Mouse (Mus musculus) embryonic facial prominence, embryonic 12.5 days (tissue): ENCODE results near the gene Tmem59l. TPM values are rescaled to one million over a fixed set of nuclear protein-coding genes. Genes with fewer than 3 reads are reported as not detected.
"Not testable (repeated sequence)": the region's sequence is repeated elsewhere in the genome, so short reads cannot be mapped to it uniquely, and the experiment has no call there.

ENCODE experiments used
- ATAC-seq: fragments of 200-750 bp; cut with Nextera tagmentation; 2 replicates; pipeline ENCODE4 v1.8.0; 2017; ENCODE audit not compliant: insufficient number of reproducible peaks, insufficient read depth, low FRiP score, low TSS enrichment
- H3K27ac ChIP-seq: fragments of 300-500 bp; sonication (generic); 2 replicates; pipeline ENCODE4 v1.5.1; 2016; ENCODE audit warnings: mild to moderate bottlenecking
- H3K27me3 ChIP-seq: fragments of 300-500 bp; sonication (generic); 2 replicates; pipeline ENCODE4 v1.6.1; 2016; ENCODE audit warnings: mild to moderate bottlenecking, moderate library complexity
- H3K36me3 ChIP-seq: fragments of 300-500 bp; sonication (generic); 2 replicates; pipeline ENCODE4 v1.6.1; 2016; ENCODE audit warnings: mild to moderate bottlenecking
- H3K4me1 ChIP-seq: fragments of 300-500 bp; sonication (generic); 2 replicates; pipeline ENCODE4 v1.6.1; 2016
- H3K4me2 ChIP-seq: fragments of 300-500 bp; sonication (generic); replicated peaks from 2 replicates; pipeline ENCODE4 v1.6.1; 2016; ENCODE audit warnings: mild to moderate bottlenecking, moderate library complexity
- H3K4me3 ChIP-seq: fragments of 300-500 bp; sonication (generic); 2 replicates; pipeline ENCODE4 v1.5.1; 2016; ENCODE audit warnings: mild to moderate bottlenecking
- H3K9ac ChIP-seq: fragments of 300-500 bp; sonication (generic); 2 replicates; pipeline ENCODE4 v1.6.1; 2016; ENCODE audit warnings: mild to moderate bottlenecking, moderate library complexity
- H3K9me3 ChIP-seq: fragments of 300-500 bp; sonication (generic); 2 replicates; pipeline ENCODE4 v1.6.1; 2016; ENCODE audit warnings: mild to moderate bottlenecking, moderate library complexity
- WGBS: fragments of 180-500 bp; shearing (Covaris S2); methylation state at CpG from one replicate; pipeline ENCODE4 v1.1.7; 2016; 5-methylcytosine and 5-hydroxymethylcytosine counted together
- polyA plus RNA-seq: library from polyadenylated mRNA; unstranded; fragments of >200 nt; fragmentation: Nextera tagmentation; extraction: Ambion mirVana; gene quantifications from 2 replicates; pipeline ENCODE4 v1.2.1, GENCODE M21; 2016

The Tmem59l gene
- polyA plus RNA-seq, 1 experiment from 2014 or later, result 27.1 TPM

DNA sequence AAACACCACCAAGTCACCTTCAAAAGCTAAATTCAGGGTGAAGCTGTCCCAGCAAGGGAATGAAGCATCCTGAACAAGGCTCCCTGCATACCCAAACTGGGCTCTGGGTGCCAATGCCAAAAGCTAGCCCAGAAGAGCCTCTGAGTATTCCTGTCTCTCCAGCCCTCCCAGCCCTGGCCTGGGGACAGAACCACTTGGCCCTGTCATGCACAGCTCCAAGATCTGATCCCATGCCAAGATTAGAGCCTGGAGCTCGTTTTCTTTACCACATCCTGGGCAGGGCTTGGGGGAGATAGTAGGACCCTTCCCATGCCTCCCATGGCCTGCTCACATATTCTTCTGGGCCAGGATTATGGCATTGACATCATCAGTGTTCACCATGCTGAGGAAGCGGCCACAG is 32.4 kb upstream of the Tmem59l start:
- WGBS, result 61% methylated on average over 2 of the region's 2 CpGs
- no peaks in the 10 kb centered on the region for H3K9me3 ChIP-seq
- ATAC-seq, result no peak
- no peak overlapping the region for H3K4me2 ChIP-seq
- peaks cover 23% of the 10 kb centered on the region for H3K36me3 ChIP-seq
- no peak overlapping the region for H3K9ac ChIP-seq
- peaks cover 6% of the 10 kb centered on the region for H3K4me1 ChIP-seq
- no peak overlapping the region for H3K27ac ChIP-seq
- H3K27me3 ChIP-seq, result no peaks in the 10 kb centered on the region
- H3K4me3 ChIP-seq, result no peak overlapping the region

DNA sequence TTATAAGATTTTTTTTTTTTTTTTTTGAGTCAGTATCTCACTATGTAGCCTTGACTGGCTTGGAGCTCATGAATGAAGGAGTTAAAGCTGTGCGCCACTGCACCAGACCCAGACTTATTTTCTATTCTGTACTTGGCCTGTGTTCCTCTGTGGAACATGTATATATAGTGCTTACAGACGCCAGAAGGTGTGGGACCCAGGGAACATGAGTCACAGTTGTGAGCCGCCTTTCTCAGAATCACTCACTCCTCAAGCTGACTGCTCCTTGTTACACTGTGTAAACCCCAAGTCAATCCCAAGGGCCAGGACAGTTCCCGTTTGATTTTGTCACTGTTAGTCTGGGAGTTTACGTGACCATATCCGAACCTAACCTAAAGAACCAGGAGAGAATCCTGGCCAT is 31.9 kb upstream of the Tmem59l start:
- H3K27ac ChIP-seq, result no peak overlapping the region
- H3K4me2 ChIP-seq, result no peak overlapping the region
- no peak overlapping the region for H3K4me3 ChIP-seq
- ATAC-seq, result no peak
- 94% methylated on average over 6 of the region's 6 CpGs for WGBS
- peaks cover 6% of the 10 kb centered on the region for H3K4me1 ChIP-seq
- no peak overlapping the region for H3K9ac ChIP-seq
- H3K27me3 ChIP-seq, result no peaks in the 10 kb centered on the region
- H3K9me3 ChIP-seq, result no peaks in the 10 kb centered on the region
- peaks cover 27% of the 10 kb centered on the region for H3K36me3 ChIP-seq

DNA sequence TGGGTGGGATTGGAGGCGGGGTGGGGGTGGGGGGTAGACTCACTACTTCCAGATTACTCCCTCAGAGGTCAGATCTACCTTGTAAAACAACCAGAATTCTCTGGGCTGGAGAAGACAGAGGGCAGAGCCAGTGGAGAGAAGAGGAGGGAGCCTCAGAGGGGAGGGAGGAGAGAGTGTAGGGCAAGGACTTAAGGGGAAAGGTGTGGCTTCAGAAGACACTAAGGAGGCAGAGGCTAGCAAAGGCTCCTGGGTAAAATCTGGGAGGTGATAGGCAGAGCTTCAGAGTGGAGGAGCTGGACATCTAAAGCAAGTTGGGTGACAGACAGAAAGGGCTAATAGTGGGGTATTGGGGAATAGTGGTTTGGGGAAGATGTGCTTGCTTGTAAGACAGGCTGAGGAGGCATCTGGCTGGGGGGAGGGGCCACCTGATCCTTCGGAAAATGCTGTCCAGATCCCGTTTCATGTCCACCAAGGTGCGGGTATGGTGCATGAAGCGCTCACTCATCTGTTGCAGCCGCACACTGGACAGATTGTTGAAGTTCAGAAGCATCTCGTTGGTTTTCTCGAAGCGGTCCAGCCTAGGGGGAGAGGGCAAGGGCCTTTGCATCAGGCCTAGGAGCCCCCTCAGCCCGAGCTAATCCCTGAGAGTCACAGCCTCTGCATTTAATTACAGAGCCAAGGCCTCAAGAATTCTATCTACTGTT is 30.9 kb upstream of the Tmem59l start:
- Histone ChIP-seq H3K4me2 (no peak overlapping the region), H3K36me3 (peaks cover 34% of the 10 kb centered on the region), H3K9ac (no peak overlapping the region), H3K4me1 (peaks cover 6% of the 10 kb centered on the region), H3K4me3 (no peak overlapping the region), H3K27ac (peak overlapping the region; percentile 20; the same call in 1 of the 2 replicates), H3K27me3 (no peaks in the 10 kb centered on the region), H3K9me3 (no peaks in the 10 kb centered on the region)
- 66% methylated on average over 10 of the region's 10 CpGs for WGBS
- ATAC-seq, result no peak

DNA sequence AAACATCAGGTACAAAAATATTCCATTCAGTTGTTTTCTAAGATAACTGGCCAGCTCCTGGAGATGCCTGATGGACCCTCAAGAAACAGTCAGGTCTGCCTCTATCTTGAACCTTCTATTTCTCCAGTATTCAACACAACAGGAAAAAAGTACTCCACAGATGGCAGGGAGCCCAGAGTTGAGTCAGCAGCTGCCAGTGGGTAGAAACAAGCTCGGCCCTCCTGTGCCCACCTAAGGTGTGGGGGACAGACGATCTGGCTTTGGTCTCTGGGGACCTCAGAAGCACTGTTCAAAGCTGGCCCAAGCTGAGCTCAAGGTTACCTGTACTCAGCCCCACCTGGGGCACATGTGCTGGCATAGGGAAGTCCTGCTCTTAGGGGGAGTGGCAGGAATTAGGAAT is 26.3 kb upstream of the Tmem59l start:
- Histone ChIP-seq H3K27me3 (no peaks in the 10 kb centered on the region), H3K4me1 (peaks cover 10% of the 10 kb centered on the region), H3K36me3 (peaks cover 39% of the 10 kb centered on the region), H3K4me2 (no peak overlapping the region), H3K27ac (no peak overlapping the region), H3K9me3 (no peaks in the 10 kb centered on the region), H3K4me3 (no peak overlapping the region), H3K9ac (no peak overlapping the region)
- no peak for ATAC-seq
- 77% methylated on average over 2 of the region's 2 CpGs for WGBS

DNA sequence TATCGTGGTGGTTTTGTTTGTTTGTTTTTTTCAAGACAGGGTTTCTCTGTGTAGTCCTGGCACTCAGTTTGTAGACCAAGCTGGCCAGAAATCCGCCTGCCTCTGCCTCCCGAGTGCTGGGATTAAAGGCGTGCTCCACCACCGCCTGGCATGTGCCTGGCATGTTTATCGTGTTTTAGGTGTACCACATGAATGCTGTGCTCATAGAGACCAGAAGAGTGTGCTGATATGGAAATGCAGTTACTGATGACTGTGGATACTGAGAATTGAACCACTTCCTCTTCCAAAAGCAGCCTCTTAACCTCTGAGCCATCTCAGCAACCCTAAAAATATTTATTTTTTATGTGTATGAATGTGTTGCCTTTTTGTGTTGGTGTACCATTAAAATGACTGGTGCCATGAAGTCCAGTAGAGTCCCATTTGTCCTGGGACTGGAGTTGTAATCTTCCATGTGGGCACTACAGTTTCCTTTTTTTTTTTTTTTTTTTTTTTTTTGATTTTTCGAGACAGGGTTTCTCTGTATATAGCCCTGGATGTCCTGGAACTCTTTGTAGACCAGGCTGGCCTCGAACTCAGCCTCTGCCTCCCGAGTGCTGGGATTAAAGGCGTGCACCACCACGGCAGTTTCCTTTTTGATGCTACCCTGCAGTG is 25.2 kb upstream of the Tmem59l start:
- Histone ChIP-seq H3K4me2 (no peak overlapping the region), H3K27me3 (no peaks in the 10 kb centered on the region), H3K4me1 (peaks cover 11% of the 10 kb centered on the region), H3K9me3 (no peaks in the 10 kb centered on the region), H3K27ac (no peak overlapping the region), H3K9ac (no peak overlapping the region), H3K36me3 (peaks cover 49% of the 10 kb centered on the region), H3K4me3 (no peak overlapping the region)
- no peak for ATAC-seq
- WGBS, result 94% methylated on average over 11 of the region's 11 CpGs

DNA sequence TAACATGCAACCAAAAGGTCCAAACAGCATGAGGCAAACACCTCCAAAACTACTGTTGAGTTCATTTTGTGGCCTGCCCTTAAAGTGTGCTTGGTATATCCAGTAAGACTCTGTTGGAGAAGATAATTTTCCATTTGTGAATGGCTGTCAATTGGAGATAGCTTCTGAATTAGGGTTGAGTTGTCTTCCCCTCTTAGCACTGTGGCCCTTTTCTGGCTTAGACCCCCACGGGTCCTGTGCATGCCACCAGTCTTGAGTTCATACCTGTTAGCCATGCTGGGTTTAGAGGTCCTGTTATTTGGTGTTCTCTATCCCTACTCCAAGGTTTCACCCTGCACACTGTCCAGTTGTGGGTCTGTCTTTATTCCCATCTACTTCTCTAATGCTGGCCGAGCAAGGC is 24.6 kb upstream of the Tmem59l start:
- Histone ChIP-seq H3K9ac (no peak overlapping the region), H3K27me3 (no peaks in the 10 kb centered on the region), H3K9me3 (no peaks in the 10 kb centered on the region), H3K27ac (no peak overlapping the region), H3K36me3 (peaks cover 54% of the 10 kb centered on the region), H3K4me2 (no peak overlapping the region), H3K4me1 (peaks cover 11% of the 10 kb centered on the region), H3K4me3 (no peak overlapping the region)
- ATAC-seq, result no peak
- 93% methylated on average over 2 of the region's 2 CpGs for WGBS

DNA sequence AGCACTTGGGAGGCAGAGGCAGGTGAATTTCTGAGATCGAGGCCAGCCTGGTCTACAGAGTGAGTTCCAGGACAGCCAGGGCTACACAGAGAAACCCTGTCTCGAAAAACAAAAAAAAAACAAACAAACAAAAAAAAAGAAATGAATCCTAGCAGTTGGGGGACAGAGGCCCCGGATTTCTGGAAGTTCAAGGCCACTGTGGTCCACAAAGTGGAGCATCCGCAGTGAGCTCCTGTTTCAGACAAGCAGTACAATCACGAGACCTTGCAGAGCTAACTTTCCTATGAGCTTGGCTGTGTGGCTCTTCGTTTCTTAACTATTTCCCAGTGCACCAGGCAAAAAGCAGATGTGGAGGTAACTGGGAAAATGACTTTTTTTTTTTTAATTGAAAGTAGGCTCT is 24.0 kb upstream of the Tmem59l start:
- not testable (repeated sequence) for H3K9ac ChIP-seq, H3K27me3 ChIP-seq, ATAC-seq, H3K9me3 ChIP-seq
- peak overlapping the region; percentile 95 for H3K4me2 ChIP-seq
- peak overlapping the region; percentile 99 for H3K4me3 ChIP-seq
- WGBS, result 87% methylated on average over 6 of the region's 6 CpGs
- peaks cover 48% of the 10 kb centered on the region for H3K36me3 ChIP-seq
- H3K4me1 ChIP-seq, result peaks cover 11% of the 10 kb centered on the region
- peak overlapping the region; percentile 97; the same call in 1 of the 2 replicates for H3K27ac ChIP-seq

DNA sequence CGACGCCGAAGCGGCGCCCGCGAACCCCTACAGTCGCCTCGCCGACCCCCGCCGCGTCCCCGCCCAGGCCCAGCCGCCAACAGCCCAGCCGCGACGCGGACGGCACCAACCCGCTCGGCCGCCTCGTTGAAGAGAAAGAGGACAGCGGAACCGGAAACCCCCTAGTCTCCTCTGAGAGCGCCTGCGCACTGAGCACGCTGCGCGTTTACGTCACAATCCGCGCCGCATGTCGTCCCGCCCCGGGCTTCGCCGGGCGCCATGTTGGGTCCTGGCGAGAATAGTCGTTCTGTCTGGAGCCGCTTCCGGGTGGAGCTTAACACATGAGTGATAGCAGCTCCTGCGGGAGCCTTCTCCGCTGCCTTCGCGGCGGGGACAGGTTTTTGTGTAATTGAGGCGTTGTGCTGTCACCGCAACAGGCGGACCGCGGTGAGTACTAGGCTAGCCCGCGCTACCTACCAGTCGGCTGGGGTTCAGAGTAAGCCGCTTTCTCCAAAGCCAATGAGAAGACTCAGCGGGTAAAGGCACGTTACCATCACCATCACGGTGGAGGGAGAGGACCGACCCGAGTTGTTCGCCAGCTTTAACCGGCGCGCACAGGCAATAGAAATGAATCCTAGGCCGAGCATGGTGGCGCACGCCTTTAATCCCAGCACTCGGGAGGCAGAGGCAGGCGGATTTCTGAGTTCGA is 23.2 kb upstream of the Tmem59l start, which contains the start of gene Uba52:
Gene Uba52 (minus strand): TSS at position 574 of the 688 bp plus-strand sequence.
- Histone ChIP-seq H3K9ac (peak within 1 kb of the TSS; percentile 98), H3K4me1 (peaks cover 18% of the 10 kb centered on the region), H3K27ac (peak within 1 kb of the TSS; percentile 97), H3K9me3 (no peaks in the 10 kb centered on the region), H3K27me3 (no peaks in the 10 kb centered on the region), H3K4me2 (peak within 1 kb of the TSS; percentile 95), H3K4me3 (peak within 1 kb of the TSS; percentile 99), H3K36me3 (peaks cover 42% of the 10 kb centered on the region)
- WGBS, result 2% methylated on average over 74 of the region's 74 CpGs
- ATAC-seq, result peak; percentile 70

DNA sequence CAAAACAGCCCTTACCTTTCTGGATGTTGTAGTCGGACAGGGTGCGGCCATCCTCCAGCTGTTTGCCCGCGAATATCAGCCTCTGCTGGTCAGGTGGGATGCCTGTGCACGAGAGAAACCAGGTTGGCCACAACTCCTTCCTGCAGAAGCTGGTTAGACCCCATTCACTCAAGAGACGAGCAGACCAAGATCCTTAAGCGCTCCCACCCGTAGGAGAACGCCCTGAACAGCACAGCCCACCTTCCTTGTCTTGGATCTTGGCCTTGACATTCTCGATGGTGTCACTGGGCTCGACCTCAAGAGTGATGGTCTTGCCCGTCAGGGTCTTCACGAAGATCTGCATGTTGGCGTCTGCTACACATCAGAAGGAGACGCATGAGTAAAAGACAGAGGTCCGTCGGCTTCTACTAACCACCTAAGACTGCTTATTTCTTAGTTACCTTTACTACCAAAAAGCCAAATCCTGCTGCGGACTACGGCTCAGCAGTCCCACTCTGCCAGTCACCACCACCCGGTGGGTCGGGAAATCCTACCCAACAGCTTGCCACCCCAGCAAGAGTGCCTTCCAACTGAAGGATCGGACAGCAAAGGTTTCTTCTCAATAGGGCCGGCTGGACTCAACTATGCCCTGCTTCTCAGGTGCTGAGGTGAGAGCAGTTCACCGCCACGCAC is 22.3 kb upstream of the Tmem59l start:
- no peaks in the 10 kb centered on the region for H3K9me3 ChIP-seq
- ATAC-seq, result no peak
- peaks cover 27% of the 10 kb centered on the region for H3K4me1 ChIP-seq
- peak overlapping the region; percentile 97; the same call in 1 of the 2 replicates for H3K27ac ChIP-seq
- no peaks in the 10 kb centered on the region for H3K27me3 ChIP-seq
- H3K4me3 ChIP-seq, result peak overlapping the region; percentile 99
- peak overlapping the region; percentile 95 for H3K4me2 ChIP-seq
- H3K9ac ChIP-seq, result peak overlapping the region; percentile 98
- 10% methylated on average over 25 of the region's 25 CpGs for WGBS
- peaks cover 43% of the 10 kb centered on the region for H3K36me3 ChIP-seq

DNA sequence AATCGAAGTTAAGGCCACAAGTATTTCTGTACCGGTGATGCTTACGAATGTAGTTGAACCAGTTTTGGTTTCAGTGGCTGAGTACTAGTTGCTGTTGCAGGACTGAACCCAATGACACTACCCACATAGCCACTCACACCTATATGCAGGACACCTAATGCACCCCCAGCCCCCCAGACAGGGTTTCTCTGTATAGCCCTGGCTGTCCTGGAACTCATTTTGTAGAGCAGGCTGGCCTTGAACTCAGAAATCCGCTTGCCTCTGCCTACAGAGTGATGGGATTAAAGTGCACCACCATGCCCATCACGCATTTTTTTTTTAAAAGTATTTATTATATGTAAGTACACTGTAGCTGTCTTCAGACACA is 19.9 kb upstream of the Tmem59l start:
- Histone ChIP-seq H3K9ac (peak overlapping the region; percentile 80; the same call in 1 of the 2 replicates), H3K9me3 (no peaks in the 10 kb centered on the region), H3K4me1 (peaks cover 44% of the 10 kb centered on the region), H3K36me3 (peaks cover 27% of the 10 kb centered on the region), H3K4me3 (peak overlapping the region; percentile 68; the same call in 1 of the 2 replicates), H3K27ac (peak overlapping the region; percentile 95), H3K27me3 (peaks cover 9% of the 10 kb centered on the region), H3K4me2 (0 out of 2 replicates have a peak overlapping the region, but pooled peaks have one; percentile 1)
- no peak for ATAC-seq
- 57% methylated on average over 5 of the region's 5 CpGs for WGBS

DNA sequence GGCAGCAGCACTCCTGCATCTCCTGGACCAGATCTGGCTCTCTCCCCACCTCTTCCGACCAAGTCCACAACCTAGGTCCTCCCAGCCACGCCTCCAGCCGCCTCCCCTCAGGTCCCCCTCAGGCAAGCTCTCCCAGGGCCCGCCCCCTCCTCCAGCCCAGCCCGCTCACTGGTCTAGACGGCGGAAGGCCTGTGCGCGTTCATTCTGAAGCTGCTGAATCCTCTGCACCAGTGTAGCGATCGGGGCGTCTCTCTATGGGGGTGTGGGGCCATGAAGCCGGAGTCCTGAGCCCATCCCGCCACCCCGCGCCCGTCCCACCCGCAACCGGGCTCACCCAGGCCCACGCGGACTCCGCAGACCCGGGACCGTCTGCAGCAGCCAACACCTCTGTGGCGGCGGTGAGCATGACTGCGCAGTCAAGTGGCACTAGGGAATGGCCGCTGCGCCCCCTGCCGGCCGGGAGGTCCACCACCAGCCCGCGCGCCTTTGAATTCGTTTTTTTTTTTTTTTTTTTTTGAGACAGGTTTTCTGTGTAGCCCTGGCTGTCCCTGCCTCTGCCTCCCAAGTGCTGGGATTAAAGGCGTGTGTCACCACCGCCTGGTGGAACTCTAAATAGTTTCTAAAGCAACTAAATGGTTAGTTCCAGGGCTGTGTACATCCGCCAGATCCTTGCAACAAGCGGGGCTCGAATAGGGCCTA is 19.3 kb upstream of the Tmem59l start, which contains the start of gene Rex1bd:
Gene Rex1bd (minus strand): TSS at position 425 of the 699 bp plus-strand sequence.
- Histone ChIP-seq H3K9me3 (no peaks in the 10 kb centered on the region), H3K4me2 (peak within 1 kb of the TSS; percentile 83), H3K36me3 (peaks cover 27% of the 10 kb centered on the region), H3K9ac (peak within 1 kb of the TSS; percentile 80), H3K4me3 (peak within 1 kb of the TSS; percentile 68), H3K4me1 (peaks cover 49% of the 10 kb centered on the region), H3K27ac (peak within 1 kb of the TSS; percentile 95), H3K27me3 (peaks cover 14% of the 10 kb centered on the region)
- ATAC-seq, result peak; percentile 83
- WGBS, result 2% methylated on average over 39 of the region's 40 CpGs
